Mouse (Mus musculus) lung, adult 2 months (tissue): ENCODE results near the gene Cdk1.

ENCODE experiments used
- CTCF ChIP-seq: fragments of 200-500 bp; IDR thresholded peaks from 2 replicates; pipeline ENCODE4 v1.5.1; 2011; ENCODE audit warnings: mild to moderate bottlenecking, low read length, control low read depth; ENCODE audit not compliant: insufficient read depth
- POLR2A ChIP-seq: fragments of 200-500 bp; IDR thresholded peaks from 2 replicates; pipeline ENCODE4 v1.6.1; 2011; ENCODE audit warnings: low read depth, mild to moderate bottlenecking, control low read depth, low read length, borderline replicate concordance; ENCODE audit errors: extremely low read depth

DNA sequence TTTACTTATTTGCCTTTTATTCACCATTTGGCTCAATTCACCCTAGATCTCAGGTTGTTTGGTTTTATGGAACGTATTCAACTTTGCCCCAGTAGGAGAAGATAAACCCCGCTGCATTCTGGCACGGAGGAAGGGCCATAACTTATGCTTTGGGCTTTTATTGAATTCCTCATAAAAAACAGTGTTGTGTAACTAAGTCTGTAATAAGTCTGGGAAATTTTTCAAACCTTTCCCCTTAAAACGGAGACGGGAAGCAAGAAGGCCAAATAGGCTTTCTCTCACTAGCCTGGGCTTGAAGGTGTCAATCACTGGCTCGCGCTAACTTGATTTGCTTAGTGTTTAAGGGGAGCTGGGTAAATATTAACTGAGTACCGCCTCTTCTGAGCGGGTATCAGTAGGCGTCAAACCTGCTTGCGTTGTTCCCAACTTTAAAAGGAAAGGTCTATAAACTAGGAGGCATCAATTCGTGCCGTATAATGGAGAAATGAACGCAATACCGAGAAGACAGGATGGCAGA, 31.2 kb downstream of the Cdk1 start:
- no peak for TF ChIP-seq CTCF
- no peak for TF ChIP-seq POLR2A
